Mouse (Mus musculus): ENCODE results near the gene Hivep3. TPM values are rescaled to one million over a fixed set of nuclear protein-coding genes. Genes with fewer than 3 reads are reported as not detected.

The Hivep3 gene
- total and polyA plus RNA-seq, 3 experiments = not detected

DNA sequence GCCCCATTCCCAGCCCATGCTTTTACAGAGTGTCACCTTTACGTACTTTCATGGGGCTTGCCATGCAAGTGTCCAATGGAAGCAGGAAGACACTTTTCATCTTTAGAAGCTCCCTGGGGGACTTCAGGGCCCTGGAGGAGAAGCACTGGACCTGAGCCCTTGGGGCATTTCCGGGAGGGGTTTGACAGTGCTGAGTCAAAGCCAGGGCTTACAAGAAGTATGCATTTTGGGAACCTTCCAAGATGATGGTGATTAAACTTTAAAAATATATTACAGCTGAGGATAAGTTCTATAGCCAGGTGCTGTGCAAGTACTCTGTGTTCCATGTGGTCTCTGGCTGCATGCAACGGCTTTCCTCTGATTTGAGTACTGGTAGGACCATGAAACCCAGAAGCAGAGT, 43.6 kb downstream of the Hivep3 start:
- TF ChIP-seq NRF1 (IDR thresholded peaks at IDR 0.05; ENCODE audit: insufficient read depth, low read depth, low read length, poor library complexity, severe bottlenecking) = no peak
- TF ChIP-seq RCOR1 (IDR thresholded peaks at IDR 0.05; ENCODE audit: low read depth, low read length) = no peak
- TF ChIP-seq GATA1 (IDR thresholded peaks at IDR 0.05; ENCODE audit: low read depth, low read length) = no peak
- no peak for TF ChIP-seq GABPA (IDR thresholded peaks at IDR 0.05; ENCODE audit: low read depth, low read length)
- no peak for TF ChIP-seq MXI1 (IDR thresholded peaks at IDR 0.05; ENCODE audit: low read depth, low read length)
- no peak for TF ChIP-seq MAFK (IDR thresholded peaks at IDR 0.05; ENCODE audit: borderline replicate concordance, low read depth, low read length)
- no peak for TF ChIP-seq TAL1 (IDR thresholded peaks at IDR 0.05; ENCODE audit: low read length)
- TF ChIP-seq ZNF384 (IDR thresholded peaks at IDR 0.05; ENCODE audit: low read depth, low read length) = no peak
- TF ChIP-seq CTCF (IDR thresholded peaks at IDR 0.05 in 2 of 3, conservative IDR thresholded peaks at IDR 0.05 in 1 of 3; ENCODE audit: control insufficient read depth in 1 of 3, insufficient read depth in 1 of 3, low read depth in 2 of 3, low read length in 3 of 3, poor library complexity in 1 of 3, severe bottlenecking in 1 of 3) = no peak
- TF ChIP-seq MAZ (IDR thresholded peaks at IDR 0.05; ENCODE audit: low read depth, low read length) = no peak
- no peak for TF ChIP-seq KAT2A (conservative IDR thresholded peaks at IDR 0.05; ENCODE audit: low read depth, low read length)
- no peak overlapping the region for H3K27ac ChIP-seq (ENCODE audit: control insufficient read depth, low read depth, low read length)
- no peak overlapping the region for H3K4me3 ChIP-seq (ENCODE audit: control insufficient read depth in 1 of 2, insufficient read depth in 1 of 2, low read depth in 2 of 2, low read length in 2 of 2)
- H3K9me3 ChIP-seq (replicated peaks; ENCODE audit: insufficient read depth, low read length) = no peaks in the 10 kb centered on the region
- H3K27me3 ChIP-seq (ENCODE audit: control insufficient read depth in 1 of 2, insufficient read depth in 2 of 2, low read length in 2 of 2) = no peaks in the 10 kb centered on the region
- H3K9ac ChIP-seq (ENCODE audit: control insufficient read depth, low read depth, low read length, poor library complexity, severe bottlenecking) = no peak overlapping the region
- DNase-seq (ENCODE audit: low read depth, low spot score) = no peak
- no peaks in the 10 kb centered on the region for H3K79me2 ChIP-seq (ENCODE audit: control insufficient read depth, insufficient read depth, low read length, poor library complexity)
- no peaks in the 10 kb centered on the region for H3K36me3 ChIP-seq (ENCODE audit: control insufficient read depth in 1 of 2, insufficient read depth in 2 of 2, low read length in 2 of 2)
- H3K4me1 ChIP-seq (ENCODE audit: control insufficient read depth in 1 of 2, insufficient read depth in 2 of 2, low read length in 2 of 2) = no peaks in the 10 kb centered on the region

DNA sequence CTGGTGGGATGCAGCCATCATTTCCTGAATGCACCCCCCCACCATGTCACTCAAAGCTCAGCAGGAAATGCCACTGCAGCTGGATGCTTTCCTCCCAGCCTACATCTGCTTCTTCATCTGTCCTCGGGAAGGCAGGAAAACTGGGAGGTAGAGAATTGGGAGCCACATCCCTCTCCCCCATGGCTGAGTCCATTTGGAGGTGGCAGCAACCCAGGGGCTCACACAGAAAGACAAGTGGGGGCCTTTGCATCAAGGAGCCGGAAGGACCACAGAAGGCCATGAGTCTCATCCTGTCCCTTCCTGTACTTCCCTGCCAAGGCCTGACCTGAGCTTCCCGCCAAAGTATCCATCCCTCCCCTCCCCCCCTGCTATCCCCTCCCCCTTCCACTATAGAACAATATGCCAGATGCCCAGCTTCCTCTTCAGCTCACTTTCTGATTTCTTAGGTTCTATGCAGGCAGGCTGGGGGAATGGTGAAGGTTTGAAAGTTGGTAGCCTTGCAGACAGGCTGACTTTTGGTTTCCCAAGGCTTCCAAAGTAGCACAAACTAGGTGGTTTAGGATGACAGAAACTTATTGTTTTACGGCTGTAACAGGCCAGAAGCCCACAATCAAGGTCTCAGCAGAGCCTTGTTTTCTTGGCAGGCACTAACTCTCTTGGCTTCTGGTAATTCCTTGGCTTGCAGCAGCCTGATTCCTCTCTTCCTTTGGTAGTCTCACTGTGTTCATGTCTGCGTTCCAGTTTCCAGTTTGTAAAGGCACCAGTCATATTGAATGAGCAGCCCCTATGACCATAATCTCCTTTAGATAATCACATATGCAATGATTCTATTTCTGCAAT, 46.2 kb downstream of the Hivep3 start:
- H3K27me3 ChIP-seq (ENCODE audit: control insufficient read depth in 1 of 2, insufficient read depth in 2 of 2, low read length in 2 of 2) = no peaks in the 10 kb centered on the region
- no peak for DNase-seq (ENCODE audit: low read depth, low spot score)
- no peak for TF ChIP-seq POLR2A (IDR thresholded peaks at IDR 0.05; ENCODE audit: control insufficient read depth in 1 of 2, insufficient read depth in 1 of 2, low read depth in 1 of 2, low read length in 2 of 2, poor library complexity in 1 of 2)
- TF ChIP-seq BHLHE40 (IDR thresholded peaks at IDR 0.05; ENCODE audit: borderline replicate concordance, low read depth, low read length) = no peak
- no peaks in the 10 kb centered on the region for H3K79me2 ChIP-seq (ENCODE audit: control insufficient read depth, insufficient read depth, low read length, poor library complexity)
- no peaks in the 10 kb centered on the region for H3K4me1 ChIP-seq (ENCODE audit: control insufficient read depth in 1 of 2, insufficient read depth in 2 of 2, low read length in 2 of 2)
- H3K36me3 ChIP-seq (ENCODE audit: control insufficient read depth in 1 of 2, insufficient read depth in 2 of 2, low read length in 2 of 2) = no peaks in the 10 kb centered on the region
- H3K4me3 ChIP-seq (ENCODE audit: control insufficient read depth in 1 of 2, insufficient read depth in 1 of 2, low read depth in 2 of 2, low read length in 2 of 2) = no peak overlapping the region
- H3K27ac ChIP-seq (ENCODE audit: control insufficient read depth, low read depth, low read length) = no peak overlapping the region
- H3K9ac ChIP-seq (ENCODE audit: control insufficient read depth, low read depth, low read length, poor library complexity, severe bottlenecking) = no peak overlapping the region
- H3K9me3 ChIP-seq (replicated peaks; ENCODE audit: insufficient read depth, low read length) = no peaks in the 10 kb centered on the region

DNA sequence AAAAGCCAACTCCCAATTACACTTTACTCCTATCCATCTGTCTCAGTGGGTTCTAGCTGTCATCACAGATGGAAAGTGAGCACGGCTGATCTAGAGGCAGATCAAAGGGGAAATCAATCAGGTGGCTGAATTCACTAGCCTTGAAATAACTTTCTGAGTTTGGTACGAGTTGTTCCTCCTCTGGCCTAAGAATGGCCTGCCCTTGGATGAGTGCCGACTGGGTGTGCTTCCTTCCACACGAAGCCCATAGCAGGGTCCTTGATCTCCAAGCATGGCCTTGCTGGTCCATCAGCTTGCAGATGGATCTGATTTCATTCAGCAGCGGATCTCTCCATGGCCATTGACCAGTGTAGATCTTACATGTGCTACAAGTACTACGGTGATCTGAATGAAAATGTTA, 47.3 kb downstream of the Hivep3 start:
- Histone ChIP-seq H3K9me3 (replicated peaks; ENCODE audit: insufficient read depth, low read length) (no peaks in the 10 kb centered on the region), H3K36me3 (ENCODE audit: control insufficient read depth in 1 of 2, insufficient read depth in 2 of 2, low read length in 2 of 2) (no peaks in the 10 kb centered on the region), H3K9ac (ENCODE audit: control insufficient read depth, low read depth, low read length, poor library complexity, severe bottlenecking) (no peak overlapping the region), H3K4me1 (ENCODE audit: control insufficient read depth in 1 of 2, insufficient read depth in 2 of 2, low read length in 2 of 2) (no peaks in the 10 kb centered on the region), H3K79me2 (ENCODE audit: control insufficient read depth, insufficient read depth, low read length, poor library complexity) (no peaks in the 10 kb centered on the region), H3K4me3 (ENCODE audit: control insufficient read depth in 1 of 2, insufficient read depth in 1 of 2, low read depth in 2 of 2, low read length in 2 of 2) (no peak overlapping the region), H3K27ac (ENCODE audit: control insufficient read depth, low read depth, low read length) (no peak overlapping the region), H3K27me3 (ENCODE audit: control insufficient read depth in 1 of 2, insufficient read depth in 2 of 2, low read length in 2 of 2) (no peaks in the 10 kb centered on the region)
- DNase-seq (ENCODE audit: low read depth, low spot score) = no peak
- TF ChIP-seq USF2 (IDR thresholded peaks at IDR 0.05; ENCODE audit: borderline replicate concordance in 1 of 2, insufficient read depth in 1 of 2, low read depth in 1 of 2, low read length in 2 of 2) (no peak), MYB (IDR thresholded peaks at IDR 0.05; ENCODE audit: low read depth, low read length) (no peak), POLR2A (IDR thresholded peaks at IDR 0.05; ENCODE audit: control insufficient read depth in 1 of 2, insufficient read depth in 1 of 2, low read depth in 1 of 2, low read length in 2 of 2, poor library complexity in 1 of 2) (no peak), E2F4 (IDR thresholded peaks at IDR 0.05; ENCODE audit: borderline replicate concordance, low read depth, low read length) (no peak), TBP (IDR thresholded peaks at IDR 0.05; ENCODE audit: low read depth, low read length) (no peak), TCF12 (IDR thresholded peaks at IDR 0.05; ENCODE audit: low read depth, low read length) (no peak), ELF1 (IDR thresholded peaks at IDR 0.05; ENCODE audit: low read depth, low read length) (no peak), GABPA (IDR thresholded peaks at IDR 0.05; ENCODE audit: low read depth, low read length) (no peak)

Measured in MEL (cell line).